Mouse (Mus musculus) kidney, postnatal 0 days (tissue): ENCODE data around the gene Etfdh. TPM values are rescaled to one million over a fixed set of nuclear protein-coding genes. Genes with fewer than 3 reads are reported as not detected.

Source experiments
- ATAC-seq: fragments of 200-750 bp; cut with Nextera tagmentation; replicated peaks from 2 replicates; pipeline ENCODE4 v1.8.0; 2017; ENCODE audit warnings: low read depth, moderate number of reproducible peaks, moderate TSS enrichment, moderate library complexity; ENCODE audit not compliant: low FRiP score
- DNase-seq: peaks from one replicate; pipeline ENCODE4 v3.0.0-alpha.2; 2016; ENCODE audit warnings: low spot score
- H3K27ac ChIP-seq: fragments of 300-500 bp; sonication (generic); 2 replicates; pipeline ENCODE4 v1.5.1; 2014; ENCODE audit warnings: mild to moderate bottlenecking
- H3K27me3 ChIP-seq: fragments of 300-500 bp; sonication (generic); 2 replicates; pipeline ENCODE4 v1.6.1; 2014; ENCODE audit warnings: low read length, mixed read lengths; ENCODE audit not compliant: insufficient read depth
- H3K36me3 ChIP-seq: fragments of 300-500 bp; sonication (generic); 2 replicates; pipeline ENCODE4 v1.6.1; 2014; ENCODE audit warnings: low read length, mixed read lengths; ENCODE audit not compliant: insufficient read depth
- H3K4me1 ChIP-seq: fragments of 300-500 bp; sonication (generic); replicated peaks from 2 replicates; pipeline ENCODE4 v1.6.1; 2014; ENCODE audit warnings: antibody characterized with exemption, low read length, mixed read lengths; ENCODE audit not compliant: insufficient read depth
- H3K4me2 ChIP-seq: fragments of 300-500 bp; sonication (generic); 2 replicates; pipeline ENCODE4 v1.6.1; 2014; ENCODE audit warnings: mild to moderate bottlenecking, low read length, moderate library complexity, mixed read lengths
- H3K4me3 ChIP-seq: fragments of 300-500 bp; sonication (generic); replicated peaks from 2 replicates; pipeline ENCODE4 v1.5.1; 2014; ENCODE audit warnings: low read depth, low read length
- H3K9ac ChIP-seq: fragments of 300-500 bp; sonication (generic); 2 replicates; pipeline ENCODE4 v1.6.1; 2014; ENCODE audit warnings: low read depth, low read length
- H3K9me3 ChIP-seq: fragments of 300-500 bp; sonication (generic); replicated peaks from 2 replicates; pipeline ENCODE4 v1.6.1; 2016; ENCODE audit warnings: low read length, inconsistent platforms, mixed read lengths
- CTCF ChIP-seq: IDR thresholded peaks from 2 replicates; pipeline ENCODE4 v1.5.1; 2016; ENCODE audit warnings: antibody characterized with exemption, low read depth, mild to moderate bottlenecking, moderate library complexity
- WGBS: fragments of 180-500 bp; shearing (Covaris S2); extraction: QIAGEN DNeasy Blood & Tissue Kit; methylation state at CpG from one replicate; pipeline ENCODE4 v1.1.7; 2014; 5-methylcytosine and 5-hydroxymethylcytosine counted together
- polyA plus RNA-seq: library from polyadenylated mRNA; unstranded; fragments of >200 nt; fragmentation: Nextera tagmentation; extraction: Ambion mirVana; gene quantifications from 2 replicates; pipeline ENCODE4 v1.2.1, GENCODE M21; 2015

Gene Etfdh
- polyA plus RNA-seq, 1 experiment from 2014 or later, result 97.0 TPM

- H3K27me3 ChIP-seq, result no peaks in the 10 kb centered on the region
- H3K27ac ChIP-seq, result no peak overlapping the region
- no peaks in the 10 kb centered on the region for H3K9me3 ChIP-seq
- no peaks in the 10 kb centered on the region for H3K36me3 ChIP-seq
- WGBS, result 78% methylated on average over 6 of the region's 6 CpGs
- DNase-seq (no peak), ATAC-seq (no peak)
- H3K4me3 ChIP-seq, result no peak overlapping the region
- 0 out of 2 replicates have a peak, but pooled peaks cover 5% of the 10 kb centered on the region for H3K4me1 ChIP-seq
- no peak for TF ChIP-seq CTCF
- no peak overlapping the region for H3K9ac ChIP-seq
- no peak overlapping the region for H3K4me2 ChIP-seq
Observed at GRCm38 (mm10) chr3:79555061-79555460, 74.2 kb downstream of the Etfdh start.

Other genes starting within 250 kb of the Etfdh start
- 4.3 and 4.4 TPM in 2 replicates for gene Fnip2, start 61.7 kb downstream of the Etfdh start, polyA plus RNA-seq
- 85.6 and 93.8 TPM in 2 replicates for gene Ppid, start 38.2 kb downstream of the Etfdh start, polyA plus RNA-seq
- 13.2 and 18.6 TPM in 2 replicates for gene 4930579G24Rik, start 421 bp downstream of the Etfdh start, polyA plus RNA-seq
- not detected in 2 replicates for gene Rxfp1, start 108.4 kb upstream of the Etfdh start, polyA plus RNA-seq
- gene Tmem144, start 223.3 kb upstream of the Etfdh start, polyA plus RNA-seq, result 9.1 and 10.5 TPM in 2 replicates